Mouse (Mus musculus) liver, embryonic 12.5 days (tissue): Measurements from ENCODE around the gene Gas7. TPM values are rescaled to one million over a fixed set of nuclear protein-coding genes. Genes with fewer than 3 reads are reported as not detected.

Experiments
- ATAC-seq: fragments of 200-750 bp; cut with Nextera tagmentation; 2 replicates; pipeline ENCODE4 v1.8.0; 2017; ENCODE audit warnings: moderate number of reproducible peaks, mild to moderate bottlenecking, moderate library complexity
- H3K27ac ChIP-seq: fragments of 300-500 bp; sonication (generic); 2 replicates; pipeline ENCODE4 v1.5.1; 2016; ENCODE audit warnings: mild to moderate bottlenecking
- H3K27me3 ChIP-seq: fragments of 300-500 bp; sonication (generic); replicated peaks from 2 replicates; pipeline ENCODE4 v1.6.1; 2016; ENCODE audit warnings: mild to moderate bottlenecking, moderate library complexity
- H3K36me3 ChIP-seq: fragments of 300-500 bp; sonication (generic); 2 replicates; pipeline ENCODE4 v1.6.1; 2016; ENCODE audit warnings: mild to moderate bottlenecking, moderate library complexity
- H3K4me1 ChIP-seq: fragments of 300-500 bp; sonication (generic); 2 replicates; pipeline ENCODE4 v1.6.1; 2016
- H3K4me2 ChIP-seq: fragments of 300-500 bp; sonication (generic); 2 replicates; pipeline ENCODE4 v1.6.1; 2016; ENCODE audit warnings: mild to moderate bottlenecking, moderate library complexity
- H3K4me3 ChIP-seq: fragments of 300-500 bp; sonication (generic); 2 replicates; pipeline ENCODE4 v1.5.1; 2016; ENCODE audit warnings: mild to moderate bottlenecking, moderate library complexity
- H3K9ac ChIP-seq: fragments of 300-500 bp; sonication (generic); 2 replicates; pipeline ENCODE4 v1.6.1; 2016; ENCODE audit warnings: mild to moderate bottlenecking, moderate library complexity
- H3K9me3 ChIP-seq: fragments of 300-500 bp; sonication (generic); replicated peaks from 2 replicates; pipeline ENCODE4 v1.6.1; 2016; ENCODE audit warnings: mild to moderate bottlenecking, moderate library complexity
- WGBS: fragments of 180-500 bp; shearing (Covaris S2); methylation state at CpG from one replicate; pipeline ENCODE4 v1.1.7; 2016; ENCODE audit not compliant: insufficient replicate concordance; 5-methylcytosine and 5-hydroxymethylcytosine counted together
- polyA plus RNA-seq: library from polyadenylated mRNA; unstranded; fragments of >200 nt; fragmentation: Nextera tagmentation; extraction: Ambion mirVana; gene quantifications from 2 replicates; pipeline ENCODE4 v1.2.1, GENCODE M21; 2016

The Gas7 gene
- polyA plus RNA-seq, 1 experiment from 2014 or later: 1.8 TPM

DNA sequence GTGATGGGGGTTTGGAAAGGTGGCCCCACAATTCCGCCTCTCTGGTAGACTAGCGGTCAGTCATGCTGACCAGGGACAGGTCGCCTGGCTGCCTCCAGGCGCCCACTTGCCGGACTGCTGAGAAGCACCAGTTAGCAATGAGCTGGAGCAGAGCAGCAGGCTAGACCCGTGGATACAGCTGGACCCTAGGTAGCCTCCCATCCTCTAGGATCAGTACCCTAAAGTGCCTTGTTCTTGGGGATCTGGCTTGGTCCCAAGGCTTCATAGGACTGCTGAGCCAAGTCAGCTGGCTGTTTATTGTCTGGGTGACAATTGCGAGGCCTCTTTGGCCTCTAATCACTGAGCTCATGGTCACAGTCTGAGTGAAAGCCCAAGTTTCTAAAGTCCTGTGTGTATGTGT is 792 bp downstream of the Gas7 start:
- WGBS: 34% methylated on average over 7 of the region's 7 CpGs

DNA sequence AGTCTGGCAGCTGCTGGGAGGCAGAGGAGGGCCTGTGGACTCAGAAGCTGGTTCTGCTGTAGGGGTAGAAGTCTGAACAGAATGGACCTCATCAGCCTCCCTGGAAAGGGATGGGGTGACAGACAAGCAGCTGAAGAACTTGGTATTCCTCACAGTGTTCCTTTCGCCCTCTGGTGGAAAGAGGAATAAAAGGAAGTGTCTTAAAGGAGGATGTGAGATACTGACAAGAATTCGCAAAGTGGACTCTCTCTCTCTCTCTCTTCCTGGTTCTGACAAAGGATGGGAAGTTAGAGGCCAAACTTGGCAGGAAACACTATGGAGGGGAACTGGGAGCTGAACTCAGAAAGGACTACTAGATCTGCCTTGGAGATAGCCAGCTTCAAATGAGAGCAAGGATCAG is 2.9 kb downstream of the Gas7 start:
- Histone ChIP-seq H3K27ac (no peak overlapping the region), H3K4me1 (peaks cover 9% of the 10 kb centered on the region; the same call in 1 of the 2 replicates), H3K9ac (no peak overlapping the region), H3K9me3 (no peaks in the 10 kb centered on the region), H3K4me3 (no peak overlapping the region), H3K27me3 (peaks cover 57% of the 10 kb centered on the region), H3K4me2 (no peak overlapping the region), H3K36me3 (no peaks in the 10 kb centered on the region)
- no peak for ATAC-seq
- WGBS: 13% methylated on average over 2 of the region's 2 CpGs

More for the DNA sequence above, 792 bp downstream of the Gas7 start:
- H3K27me3 ChIP-seq: peaks cover 62% of the 10 kb centered on the region
- peak overlapping the region; percentile 82 for H3K4me2 ChIP-seq
- no peak overlapping the region for H3K9ac ChIP-seq
- no peaks in the 10 kb centered on the region for H3K36me3 ChIP-seq
- no peak overlapping the region for H3K27ac ChIP-seq
- no peak for ATAC-seq
- peak overlapping the region; percentile 60 for H3K4me3 ChIP-seq
- H3K4me1 ChIP-seq: peaks cover 9% of the 10 kb centered on the region; the same call in 1 of the 2 replicates
- no peaks in the 10 kb centered on the region for H3K9me3 ChIP-seq

DNA sequence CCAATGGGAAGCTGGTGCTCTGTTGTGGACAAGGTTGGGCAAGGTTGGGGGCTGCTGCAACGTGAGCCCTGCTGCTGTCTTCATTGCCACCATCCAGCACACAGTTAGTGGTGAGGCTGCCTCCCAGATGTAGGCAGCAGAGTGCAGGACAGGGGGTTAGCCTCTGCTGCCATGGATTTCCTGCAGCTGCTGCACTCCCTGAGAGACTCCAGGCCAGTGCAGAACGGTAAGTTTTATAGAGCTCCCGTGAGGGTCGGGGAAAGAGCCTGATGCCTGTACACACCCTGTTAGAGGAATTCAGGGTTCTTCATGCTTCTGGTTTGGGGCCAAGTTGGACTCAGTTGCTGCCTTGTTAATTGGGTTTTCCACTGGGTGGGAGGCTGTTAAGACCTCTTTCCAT is 11.9 kb downstream of the Gas7 start:
- Histone ChIP-seq H3K9ac (no peak overlapping the region), H3K4me1 (no peaks in the 10 kb centered on the region), H3K4me2 (no peak overlapping the region), H3K27me3 (no peaks in the 10 kb centered on the region), H3K36me3 (no peaks in the 10 kb centered on the region), H3K9me3 (no peaks in the 10 kb centered on the region), H3K4me3 (no peak overlapping the region), H3K27ac (no peak overlapping the region)
- ATAC-seq: no peak
- 54% methylated on average over 4 of the region's 4 CpGs for WGBS

DNA sequence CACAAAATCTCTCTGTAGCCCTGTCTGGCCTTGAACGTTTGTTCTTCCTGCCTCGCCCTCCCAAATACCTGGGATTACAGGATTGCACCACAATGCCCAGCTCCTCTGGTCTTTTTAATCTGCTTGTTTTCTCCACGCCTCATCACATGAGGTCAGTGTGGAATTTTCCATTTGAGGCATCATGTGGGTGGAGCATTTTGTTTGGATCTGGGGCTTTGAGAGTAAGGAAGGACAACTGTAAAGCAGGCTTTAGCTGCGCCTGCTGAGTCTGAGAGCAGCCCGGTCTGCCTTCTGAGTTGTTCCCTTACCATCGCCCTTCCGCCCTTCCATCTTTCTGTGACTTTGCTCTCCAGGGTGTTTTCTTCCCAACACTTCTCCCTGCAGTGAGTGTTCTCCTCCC is 13.6 kb downstream of the Gas7 start:
- H3K27me3 ChIP-seq: no peaks in the 10 kb centered on the region
- H3K4me2 ChIP-seq: no peak overlapping the region
- no peak for ATAC-seq
- 74% methylated on average over 7 of the region's 7 CpGs for WGBS
- H3K4me1 ChIP-seq: no peaks in the 10 kb centered on the region
- H3K4me3 ChIP-seq: no peak overlapping the region
- no peak overlapping the region for H3K9ac ChIP-seq
- no peaks in the 10 kb centered on the region for H3K9me3 ChIP-seq
- no peaks in the 10 kb centered on the region for H3K36me3 ChIP-seq
- no peak overlapping the region for H3K27ac ChIP-seq

DNA sequence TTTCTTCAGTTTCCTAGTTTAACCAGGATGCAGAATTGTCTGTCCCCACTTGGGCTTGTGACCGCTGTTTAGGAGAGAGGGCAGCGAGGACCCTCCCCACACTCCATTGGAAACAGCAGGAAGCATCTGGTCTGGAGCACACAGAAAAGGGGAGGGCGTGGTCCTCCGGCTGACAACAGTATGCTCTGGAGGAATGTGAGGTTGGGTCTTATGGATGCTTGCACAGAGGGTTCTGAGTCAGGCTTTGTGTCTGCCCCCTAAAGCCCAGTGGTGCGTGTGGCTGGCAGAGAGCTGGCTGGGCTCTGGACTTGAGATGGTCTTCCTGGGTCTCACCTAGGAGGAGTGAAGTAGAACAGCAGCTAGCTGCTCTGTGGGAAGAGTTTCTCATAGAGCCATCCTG is 19.4 kb downstream of the Gas7 start:
- Histone ChIP-seq H3K27me3 (no peaks in the 10 kb centered on the region), H3K36me3 (no peaks in the 10 kb centered on the region), H3K27ac (no peak overlapping the region), H3K9ac (no peak overlapping the region), H3K4me1 (no peaks in the 10 kb centered on the region), H3K4me3 (no peak overlapping the region), H3K4me2 (no peak overlapping the region), H3K9me3 (no peaks in the 10 kb centered on the region)
- 55% methylated on average over 5 of the region's 5 CpGs for WGBS
- no peak for ATAC-seq

DNA sequence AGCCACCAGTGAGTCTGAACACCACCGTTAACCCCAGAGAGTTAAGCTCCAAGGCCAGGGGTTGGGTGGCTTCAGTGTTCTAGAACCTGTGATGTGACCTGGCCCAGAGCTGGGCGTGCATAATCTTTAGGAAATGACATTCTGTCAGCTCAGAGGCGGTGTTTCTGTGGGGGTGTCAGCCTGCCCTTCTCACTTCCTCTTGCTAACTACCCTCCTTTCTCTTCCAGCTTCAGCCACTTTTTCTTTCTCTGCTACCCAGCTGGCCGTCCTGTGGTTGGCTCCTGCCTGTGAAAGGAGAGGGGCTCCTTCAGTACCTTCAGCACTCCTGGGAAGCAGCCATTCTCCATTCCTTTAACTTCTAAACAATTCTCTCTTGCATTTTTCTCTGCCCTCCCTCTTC is 24.3 kb downstream of the Gas7 start:
- no peak for ATAC-seq
- H3K4me2 ChIP-seq: no peak overlapping the region
- no peak overlapping the region for H3K4me3 ChIP-seq
- no peaks in the 10 kb centered on the region for H3K4me1 ChIP-seq
- H3K36me3 ChIP-seq: no peaks in the 10 kb centered on the region
- H3K9ac ChIP-seq: no peak overlapping the region
- H3K9me3 ChIP-seq: no peaks in the 10 kb centered on the region
- no peak overlapping the region for H3K27ac ChIP-seq
- 25% methylated on average over 4 of the region's 4 CpGs for WGBS
- H3K27me3 ChIP-seq: no peaks in the 10 kb centered on the region

DNA sequence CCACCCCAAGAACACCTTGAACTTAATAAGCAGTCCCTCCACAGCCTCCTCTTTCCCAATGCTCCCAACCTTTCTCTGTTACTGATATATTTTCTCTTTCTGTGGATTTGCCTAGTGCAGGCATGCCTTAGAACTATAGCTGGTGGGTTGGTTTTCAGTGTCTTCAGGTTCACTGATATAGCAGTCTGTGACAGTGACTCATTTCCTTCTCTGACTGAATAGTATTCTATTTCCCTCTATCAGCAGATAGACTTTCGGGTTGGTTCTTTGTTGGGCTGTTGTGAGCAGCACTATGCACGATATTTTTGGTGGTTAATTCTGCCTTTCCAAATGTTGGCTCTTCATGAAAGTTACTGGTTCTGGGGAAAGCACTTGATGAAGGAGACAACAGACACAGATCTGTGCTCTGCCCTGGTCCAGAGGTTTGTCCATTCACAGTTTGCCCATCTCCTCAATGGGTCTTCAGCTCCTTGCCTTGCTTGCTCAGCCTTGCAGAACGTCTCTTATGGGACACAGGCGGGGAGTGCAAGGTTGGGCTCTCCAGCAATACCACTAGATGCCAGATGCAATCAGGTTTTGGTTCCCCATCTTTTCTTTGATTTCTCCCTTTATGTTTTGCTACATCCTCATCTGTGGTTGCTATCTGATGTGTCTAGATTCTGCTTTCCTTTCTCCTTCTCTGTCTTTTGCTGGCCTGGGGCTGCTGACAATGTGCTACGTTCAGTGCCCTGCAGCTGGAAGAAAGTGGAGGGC is 25.1 kb downstream of the Gas7 start:
- no peak for ATAC-seq
- no peaks in the 10 kb centered on the region for H3K9me3 ChIP-seq
- H3K4me3 ChIP-seq: no peak overlapping the region
- 45% methylated on average over 5 of the region's 5 CpGs for WGBS
- H3K27me3 ChIP-seq: no peaks in the 10 kb centered on the region
- H3K4me1 ChIP-seq: no peaks in the 10 kb centered on the region
- H3K9ac ChIP-seq: no peak overlapping the region
- H3K36me3 ChIP-seq: no peaks in the 10 kb centered on the region
- no peak overlapping the region for H3K27ac ChIP-seq
- no peak overlapping the region for H3K4me2 ChIP-seq

DNA sequence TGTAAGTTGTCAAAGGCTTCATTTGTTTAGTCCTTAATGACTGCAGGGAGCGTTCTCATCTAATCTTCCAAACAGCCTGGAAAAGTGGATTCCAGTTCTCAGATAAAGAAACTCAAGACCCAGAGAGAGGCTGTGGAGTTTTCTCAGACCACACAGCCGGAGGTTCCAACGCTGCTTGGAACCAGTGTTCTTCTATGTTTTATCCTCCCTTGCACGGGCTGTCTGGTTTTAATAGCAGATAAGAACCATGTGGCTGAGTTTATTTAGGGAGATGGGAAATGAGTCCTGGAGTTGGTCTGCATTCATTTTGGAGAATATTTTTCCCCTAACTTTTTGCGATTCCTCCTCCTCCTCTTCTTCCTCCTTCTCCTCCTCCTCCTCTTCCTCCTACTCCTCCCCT is 26.5 kb downstream of the Gas7 start:
- WGBS: 40% methylated on average over 5 of the region's 5 CpGs
- ATAC-seq: no peak
- Histone ChIP-seq H3K4me1 (no peaks in the 10 kb centered on the region), H3K9ac (no peak overlapping the region), H3K9me3 (no peaks in the 10 kb centered on the region), H3K36me3 (no peaks in the 10 kb centered on the region), H3K4me3 (no peak overlapping the region), H3K27me3 (no peaks in the 10 kb centered on the region), H3K4me2 (no peak overlapping the region), H3K27ac (no peak overlapping the region)

DNA sequence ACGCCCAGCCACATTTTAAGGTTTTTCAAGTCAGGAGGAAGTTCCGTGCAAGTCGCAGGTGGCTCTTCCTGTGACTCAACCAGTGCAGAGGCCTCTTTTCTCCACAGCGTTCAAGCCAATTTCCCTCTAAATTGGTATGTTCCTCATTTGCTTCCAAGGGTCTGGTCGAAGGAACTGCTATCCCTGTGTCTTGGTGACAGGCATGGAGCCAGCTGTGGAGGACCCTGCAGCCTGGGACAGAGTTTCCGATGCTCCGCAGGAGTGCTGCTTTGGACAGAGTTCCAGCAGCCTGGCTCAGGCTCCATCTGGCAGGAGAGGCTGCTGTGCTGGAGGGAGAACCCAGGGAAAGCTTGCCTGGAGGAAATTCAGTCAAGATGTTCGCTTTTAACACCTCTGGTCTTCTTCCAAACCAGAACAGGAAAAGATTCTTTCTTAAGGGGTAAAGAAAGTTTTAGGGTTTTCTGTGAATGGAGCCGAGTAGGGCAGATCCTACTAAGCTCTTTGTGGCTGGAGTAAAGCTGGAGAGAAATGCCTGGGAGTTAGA is 27.1 kb downstream of the Gas7 start:
- no peak for ATAC-seq
- no peak overlapping the region for H3K4me3 ChIP-seq
- 28% methylated on average over 9 of the region's 9 CpGs for WGBS
- H3K27me3 ChIP-seq: no peaks in the 10 kb centered on the region
- H3K9me3 ChIP-seq: no peaks in the 10 kb centered on the region
- H3K9ac ChIP-seq: no peak overlapping the region
- H3K27ac ChIP-seq: no peak overlapping the region
- no peaks in the 10 kb centered on the region for H3K36me3 ChIP-seq
- no peaks in the 10 kb centered on the region for H3K4me1 ChIP-seq
- H3K4me2 ChIP-seq: no peak overlapping the region

DNA sequence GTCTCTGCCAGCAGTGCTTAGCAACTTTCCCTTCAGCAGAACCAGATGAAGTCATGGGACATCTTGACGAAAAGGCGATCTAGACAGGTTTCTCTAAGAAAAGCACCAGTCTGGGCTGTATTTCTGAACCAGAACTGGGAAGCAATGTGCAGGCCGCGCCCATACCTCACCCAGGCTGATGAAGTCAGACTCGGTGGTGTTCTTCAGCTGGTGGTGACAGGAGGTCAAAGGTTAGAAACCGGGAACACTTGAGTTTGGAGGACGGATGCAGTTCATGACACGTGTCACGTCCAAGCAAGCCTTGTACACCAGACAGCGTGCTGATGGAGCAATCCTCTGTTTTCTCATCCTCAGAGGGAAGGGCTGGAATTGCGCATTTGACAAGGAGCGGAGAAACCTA is 32.9 kb downstream of the Gas7 start:
- ATAC-seq: no peak
- no peaks in the 10 kb centered on the region for H3K9me3 ChIP-seq
- no peaks in the 10 kb centered on the region for H3K36me3 ChIP-seq
- H3K4me2 ChIP-seq: no peak overlapping the region
- WGBS: 72% methylated on average over 12 of the region's 12 CpGs
- no peak overlapping the region for H3K9ac ChIP-seq
- H3K27me3 ChIP-seq: no peaks in the 10 kb centered on the region
- no peaks in the 10 kb centered on the region for H3K4me1 ChIP-seq
- H3K27ac ChIP-seq: no peak overlapping the region
- H3K4me3 ChIP-seq: no peak overlapping the region

DNA sequence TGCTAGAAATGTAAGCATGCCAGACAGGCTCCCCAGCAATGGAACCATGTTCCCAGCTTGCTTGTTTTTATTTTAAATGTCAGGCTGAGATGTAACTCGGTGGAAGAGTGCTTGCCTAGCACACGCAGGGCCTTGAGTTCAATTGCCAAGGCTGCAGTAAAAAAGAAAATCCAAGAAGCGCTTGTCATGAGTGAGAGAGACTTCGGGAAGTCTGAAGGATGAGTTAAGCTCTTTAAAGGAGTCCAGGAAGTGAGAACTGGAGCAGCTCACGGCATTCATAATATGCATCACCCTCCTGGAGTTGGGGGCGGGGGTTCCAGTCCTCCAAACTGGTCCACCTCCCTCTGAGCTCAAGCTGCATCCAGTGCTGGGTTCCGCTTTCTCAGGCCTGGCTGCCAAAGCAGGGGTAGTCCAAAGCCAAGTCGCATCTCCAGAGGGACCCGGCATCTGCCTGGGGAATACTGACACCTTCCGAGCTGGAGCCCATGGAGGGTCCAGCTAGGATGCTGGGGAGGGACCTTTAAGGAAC is 34.5 kb downstream of the Gas7 start:
- H3K27me3 ChIP-seq: no peaks in the 10 kb centered on the region
- WGBS: 60% methylated on average over 10 of the region's 10 CpGs
- no peak for ATAC-seq

DNA sequence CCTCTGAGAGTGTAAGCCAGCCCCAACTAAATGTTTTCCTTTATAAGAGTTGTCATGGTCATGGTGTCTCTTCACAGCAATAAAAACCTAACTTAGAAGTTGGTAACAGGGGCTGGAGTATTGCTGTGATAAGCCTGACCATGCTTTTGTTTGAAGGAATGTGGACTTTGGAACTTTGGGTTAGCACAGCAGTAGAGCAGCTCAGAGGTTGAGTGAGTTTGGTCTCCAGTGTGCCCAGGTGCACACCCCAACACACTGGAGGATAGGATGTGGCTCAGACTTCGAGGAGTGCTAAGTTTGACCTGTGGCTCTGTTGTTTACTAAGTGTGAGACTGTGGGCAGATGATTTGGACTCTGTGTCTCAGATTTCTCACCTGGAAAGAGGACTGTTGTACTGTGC is 41.6 kb downstream of the Gas7 start:
- Histone ChIP-seq H3K4me2 (no peak overlapping the region), H3K27ac (no peak overlapping the region), H3K9ac (no peak overlapping the region), H3K4me3 (no peak overlapping the region), H3K27me3 (no peaks in the 10 kb centered on the region), H3K36me3 (no peaks in the 10 kb centered on the region), H3K9me3 (no peaks in the 10 kb centered on the region), H3K4me1 (no peaks in the 10 kb centered on the region; the same call in 1 of the 2 replicates)
- 26% methylated on average over 1 of the region's 1 CpGs for WGBS
- no peak for ATAC-seq

More for the DNA sequence above, 34.5 kb downstream of the Gas7 start:
- no peak overlapping the region for H3K27ac ChIP-seq
- no peaks in the 10 kb centered on the region for H3K36me3 ChIP-seq
- H3K4me1 ChIP-seq: no peaks in the 10 kb centered on the region
- no peak overlapping the region for H3K9ac ChIP-seq
- H3K4me2 ChIP-seq: no peak overlapping the region
- H3K9me3 ChIP-seq: no peaks in the 10 kb centered on the region
- no peak overlapping the region for H3K4me3 ChIP-seq
